Mouse (Mus musculus): ENCODE results near the gene Srm. TPM values are rescaled to one million over a fixed set of nuclear protein-coding genes. Genes with fewer than 3 reads are reported as not detected.
A peak's percentile ranks its signal among the peaks of the same experiment; 100 is the strongest.

Srm gene
- polyA plus RNA-seq, 1 experiment from 2014 or later, result 71.2 TPM

DNA sequence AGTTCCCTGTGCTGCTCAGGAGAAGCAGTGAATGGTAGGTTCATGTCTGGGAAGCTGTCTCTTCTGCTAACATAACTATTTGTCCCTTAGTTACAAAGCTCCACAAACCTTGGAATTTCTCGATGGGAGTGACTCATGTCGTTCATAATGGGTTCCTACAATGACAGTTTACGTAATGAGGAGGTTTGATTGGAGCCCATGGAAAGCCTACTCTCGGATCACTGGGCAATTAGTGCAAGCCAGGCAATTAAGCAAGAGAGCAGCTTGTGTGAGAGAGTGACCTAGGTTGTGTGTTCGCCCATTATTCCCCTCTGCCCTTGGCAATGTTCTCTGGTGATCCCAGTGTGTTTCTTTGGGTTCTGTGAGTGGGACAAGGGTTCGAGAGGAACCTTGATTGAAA lies 4.6 kb downstream of the Srm start:
- Histone ChIP-seq H3K4me3 (ENCODE audit: low read depth, low read length) (no peak overlapping the region), H3K4me1 (ENCODE audit: insufficient read depth) (peaks cover 14% of the 10 kb centered on the region), H3K4me2 (ENCODE audit: low read depth, low read length) (no peak overlapping the region), H3K9me3 (ENCODE audit: low read length) (no peaks in the 10 kb centered on the region), H3K27me3 (ENCODE audit: insufficient read depth, low read length) (no peaks in the 10 kb centered on the region), H3K9ac (replicated peaks) (no peak overlapping the region), H3K27ac (ENCODE audit: low read depth) (no peak overlapping the region), H3K36me3 (replicated peaks; ENCODE audit: insufficient read depth, low read length) (peaks cover 29% of the 10 kb centered on the region)
- 78% methylated on average over 6 of the region's 6 CpGs for WGBS (ENCODE audit: insufficient replicate concordance)
- no peak for TF ChIP-seq EP300 (IDR thresholded peaks at IDR 0.05; ENCODE audit: low read depth)
- TF ChIP-seq CTCF (IDR thresholded peaks at IDR 0.05; ENCODE audit: low read depth), result no peak
- no peak for DNase-seq
- ATAC-seq, result no peak

DNA sequence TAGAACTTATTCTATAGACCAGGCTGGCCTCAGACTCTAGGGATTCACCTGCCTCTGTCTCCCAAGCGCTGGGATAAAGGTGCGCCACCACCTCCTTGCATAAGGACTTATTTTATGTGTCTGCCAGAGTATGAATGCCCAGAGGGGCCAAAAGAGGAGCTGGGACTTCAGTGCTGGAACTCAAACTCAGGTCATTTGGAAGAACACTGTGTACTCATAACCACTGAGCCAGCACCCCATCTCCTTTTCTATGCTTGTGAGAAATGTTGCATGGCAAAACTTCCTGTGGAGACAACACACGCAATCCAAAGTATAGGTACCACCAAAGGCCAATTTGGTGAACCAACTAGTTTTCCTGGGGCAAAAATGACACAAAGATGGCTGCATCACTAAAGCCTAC lies 5.4 kb downstream of the Srm start:
- Histone ChIP-seq H3K4me3 (ENCODE audit: low read depth, low read length) (no peak overlapping the region), H3K27me3 (ENCODE audit: insufficient read depth, low read length) (no peaks in the 10 kb centered on the region), H3K4me1 (ENCODE audit: insufficient read depth) (peaks cover 14% of the 10 kb centered on the region), H3K27ac (ENCODE audit: low read depth) (no peak overlapping the region), H3K9ac (replicated peaks) (no peak overlapping the region), H3K9me3 (ENCODE audit: low read length) (no peaks in the 10 kb centered on the region), H3K4me2 (ENCODE audit: low read depth, low read length) (no peak overlapping the region), H3K36me3 (replicated peaks; ENCODE audit: insufficient read depth, low read length) (peaks cover 29% of the 10 kb centered on the region)
- ATAC-seq, result no peak
- DNase-seq, result no peak
- 89% methylated on average over 3 of the region's 3 CpGs for WGBS (ENCODE audit: insufficient replicate concordance)
- TF ChIP-seq EP300 (IDR thresholded peaks at IDR 0.05; ENCODE audit: low read depth), result no peak
- no peak for TF ChIP-seq CTCF (IDR thresholded peaks at IDR 0.05; ENCODE audit: low read depth)

DNA sequence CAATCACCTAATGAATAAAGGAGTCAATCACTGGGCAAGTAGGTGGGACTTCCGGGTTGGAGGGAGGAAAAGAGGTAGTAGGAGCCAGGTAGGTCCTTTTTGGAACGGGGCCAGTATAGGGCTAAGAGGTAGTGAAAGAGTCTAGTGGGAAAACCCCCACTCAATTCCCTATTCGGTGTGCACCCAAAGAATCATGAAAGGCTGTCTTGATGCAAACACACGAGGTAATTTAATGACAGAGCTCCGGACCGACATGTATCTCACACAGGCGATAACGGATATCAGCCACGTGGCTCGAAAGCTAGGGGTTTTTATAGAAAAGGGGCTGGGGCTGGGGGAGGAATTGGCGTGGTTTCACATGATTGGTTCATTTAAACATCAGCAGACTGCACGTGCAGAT lies 7.5 kb downstream of the Srm start:
- Histone ChIP-seq H3K4me2 (ENCODE audit: low read depth, low read length) (no peak overlapping the region), H3K27ac (ENCODE audit: low read depth) (no peak overlapping the region), H3K9ac (replicated peaks) (no peak overlapping the region), H3K36me3 (replicated peaks; ENCODE audit: insufficient read depth, low read length) (peaks cover 28% of the 10 kb centered on the region), H3K9me3 (ENCODE audit: low read length) (no peaks in the 10 kb centered on the region), H3K27me3 (ENCODE audit: insufficient read depth, low read length) (no peaks in the 10 kb centered on the region), H3K4me3 (ENCODE audit: low read depth, low read length) (no peak overlapping the region), H3K4me1 (ENCODE audit: insufficient read depth) (peaks cover 4% of the 10 kb centered on the region; the same call in 1 of the 2 replicates)
- DNase-seq, result no peak
- TF ChIP-seq CTCF (IDR thresholded peaks at IDR 0.05; ENCODE audit: low read depth) (no peak), EP300 (IDR thresholded peaks at IDR 0.05; ENCODE audit: low read depth) (no peak)
- ATAC-seq, result no peak
- WGBS (ENCODE audit: insufficient replicate concordance), result 87% methylated on average over 12 of the region's 12 CpGs

- no peak overlapping the region for H3K27ac ChIP-seq (ENCODE audit: low read depth)
- WGBS (ENCODE audit: insufficient replicate concordance), result 79% methylated on average over 4 of the region's 4 CpGs
- ATAC-seq (no peak), DNase-seq (no peak)
- H3K4me1 ChIP-seq (ENCODE audit: insufficient read depth), result peaks cover 8% of the 10 kb centered on the region; the same call in 1 of the 2 replicates
- H3K9me3 ChIP-seq (ENCODE audit: low read length), result no peaks in the 10 kb centered on the region
- peaks cover 17% of the 10 kb centered on the region for H3K36me3 ChIP-seq (replicated peaks; ENCODE audit: insufficient read depth, low read length)
- no peak overlapping the region for H3K4me3 ChIP-seq (ENCODE audit: low read depth, low read length)
- H3K27me3 ChIP-seq (ENCODE audit: insufficient read depth, low read length), result no peaks in the 10 kb centered on the region
- no peak for TF ChIP-seq CTCF (IDR thresholded peaks at IDR 0.05; ENCODE audit: low read depth)
- no peak for TF ChIP-seq EP300 (IDR thresholded peaks at IDR 0.05; ENCODE audit: low read depth)
- no peak overlapping the region for H3K4me2 ChIP-seq (ENCODE audit: low read depth, low read length)
- H3K9ac ChIP-seq (replicated peaks), result no peak overlapping the region
These were observed 9.0 kb downstream of the Srm start for GRCm38 (mm10) chr4:148600316-148600715.

- 49% methylated on average over 4 of the region's 4 CpGs for WGBS (ENCODE audit: insufficient replicate concordance)
- peak overlapping the region; percentile 61; the same call in 1 of the 2 replicates for H3K4me2 ChIP-seq (ENCODE audit: low read depth, low read length)
- ATAC-seq (peak; percentile 42), DNase-seq (no peak)
- H3K36me3 ChIP-seq (replicated peaks; ENCODE audit: insufficient read depth, low read length), result peaks cover 9% of the 10 kb centered on the region; the same call in 1 of the 2 replicates
- H3K27me3 ChIP-seq (ENCODE audit: insufficient read depth, low read length), result no peaks in the 10 kb centered on the region
- peak overlapping the region; percentile 87 for H3K27ac ChIP-seq (ENCODE audit: low read depth)
- TF ChIP-seq EP300 (IDR thresholded peaks at IDR 0.05; ENCODE audit: low read depth) (no peak), CTCF (IDR thresholded peaks at IDR 0.05; ENCODE audit: low read depth) (no peak)
- H3K9me3 ChIP-seq (ENCODE audit: low read length), result no peaks in the 10 kb centered on the region
- no peak overlapping the region for H3K4me3 ChIP-seq (ENCODE audit: low read depth, low read length)
- H3K4me1 ChIP-seq (ENCODE audit: insufficient read depth), result peaks cover 8% of the 10 kb centered on the region; the same call in 1 of the 2 replicates
- no peak overlapping the region for H3K9ac ChIP-seq (replicated peaks)
These were observed 10.6 kb downstream of the Srm start for GRCm38 (mm10) chr4:148601871-148602270.

DNA sequence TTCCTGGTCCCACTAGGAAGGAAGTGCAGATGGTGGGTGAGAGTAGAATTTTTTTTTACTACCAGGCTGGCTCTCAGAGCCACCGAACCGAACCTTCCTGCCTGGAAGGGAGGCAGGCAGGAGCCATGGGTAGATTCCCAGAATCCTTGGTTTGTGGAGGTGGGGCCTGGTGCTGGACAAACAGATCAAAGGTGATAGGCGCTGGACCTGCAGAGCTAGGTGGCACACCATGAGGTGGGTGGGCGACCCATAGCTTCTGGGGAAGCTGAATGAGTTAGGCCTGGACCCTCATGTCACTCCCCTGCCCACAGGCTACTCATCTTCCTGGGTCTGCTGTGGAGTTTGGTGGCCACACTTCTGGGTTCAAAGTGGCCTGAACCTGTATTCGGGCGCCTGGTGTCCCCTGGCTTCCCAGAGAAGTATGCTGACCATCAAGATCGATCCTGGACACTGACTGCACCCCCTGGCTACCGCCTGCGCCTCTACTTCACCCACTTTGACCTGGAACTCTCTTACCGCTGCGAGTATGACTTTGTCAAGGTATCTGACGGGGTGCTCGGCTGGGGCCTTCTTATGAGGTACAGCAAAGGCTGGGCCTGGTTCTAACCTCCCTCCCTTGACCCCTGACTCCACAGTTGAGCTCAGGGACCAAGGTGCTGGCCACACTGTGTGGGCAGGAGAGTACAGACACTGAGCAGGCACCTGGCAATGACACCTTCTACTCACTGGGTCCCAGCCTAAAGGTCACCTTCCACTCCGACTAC lies 11.2 kb downstream of the Srm start, which contains the start of gene Masp2:
Gene Masp2 (plus strand): TSS at position 198 of the 764 bp plus-strand sequence.
- 65% methylated on average over 14 of the region's 14 CpGs for WGBS (ENCODE audit: insufficient replicate concordance)

More for the DNA sequence above, 11.2 kb downstream of the Srm start, which contains the start of gene Masp2:
- H3K4me2 ChIP-seq (ENCODE audit: low read depth, low read length), result peak within 1 kb of the TSS; percentile 61
- no peaks in the 10 kb centered on the region for H3K9me3 ChIP-seq (ENCODE audit: low read length)
- H3K36me3 ChIP-seq (replicated peaks; ENCODE audit: insufficient read depth, low read length), result peaks cover 5% of the 10 kb centered on the region; the same call in 1 of the 2 replicates
- H3K27ac ChIP-seq (ENCODE audit: low read depth), result peak within 1 kb of the TSS; percentile 87
- peak within 1 kb of the TSS; percentile 68 for H3K9ac ChIP-seq (replicated peaks)
- ATAC-seq (peak; percentile 78), DNase-seq (no peak)
- H3K4me1 ChIP-seq (ENCODE audit: insufficient read depth), result peaks cover 8% of the 10 kb centered on the region; the same call in 1 of the 2 replicates
- TF ChIP-seq CTCF (IDR thresholded peaks at IDR 0.05; ENCODE audit: low read depth) (no peak), EP300 (IDR thresholded peaks at IDR 0.05; ENCODE audit: low read depth) (no peak)
- H3K4me3 ChIP-seq (ENCODE audit: low read depth, low read length), result peak within 1 kb of the TSS; percentile 45
- H3K27me3 ChIP-seq (ENCODE audit: insufficient read depth, low read length), result no peaks in the 10 kb centered on the region
